Mouse (Mus musculus): Measurements from ENCODE around the gene Galc.

Gene Galc

DNA sequence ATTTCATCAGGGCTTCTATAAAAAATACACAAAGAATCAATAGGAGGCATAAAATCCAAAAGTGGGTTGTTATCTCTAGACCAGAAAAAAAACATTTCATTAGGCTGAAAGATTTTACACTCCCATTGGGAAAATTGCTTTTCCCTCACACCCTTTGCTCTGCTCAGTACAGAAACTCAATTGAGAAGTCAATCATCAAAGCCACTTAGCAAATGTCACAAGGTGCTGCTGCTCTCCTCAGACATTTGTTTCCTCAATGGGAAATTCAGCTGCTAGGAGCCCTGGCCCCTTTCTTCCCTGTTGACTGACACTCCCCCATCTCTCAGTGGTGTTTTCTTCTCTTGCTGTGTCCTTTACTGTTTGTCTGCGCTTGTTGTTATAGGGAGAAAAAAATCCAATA, 79.8 kb downstream of the Galc start:
- no peak for DNase-seq

DNA sequence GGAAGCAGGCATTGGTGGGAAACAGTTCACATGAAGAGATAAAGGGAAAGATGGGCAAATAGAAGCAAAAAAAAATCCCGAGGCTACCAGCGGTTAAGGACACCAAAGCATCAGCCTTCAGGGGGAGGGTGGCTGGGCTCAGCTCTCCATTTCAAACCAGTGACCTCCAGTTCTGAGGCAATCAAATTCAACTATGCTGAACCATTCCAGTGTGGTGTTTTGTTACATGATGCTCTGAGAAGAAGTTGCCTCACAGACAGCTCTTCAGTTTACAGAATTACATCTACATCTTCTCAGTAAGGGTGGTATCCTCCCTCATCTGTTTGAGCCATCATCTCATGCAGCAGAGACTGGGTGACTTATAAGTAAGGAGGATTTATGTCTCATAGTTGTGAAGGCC, 82.6 kb downstream of the Galc start:
- no peak for DNase-seq

DNA sequence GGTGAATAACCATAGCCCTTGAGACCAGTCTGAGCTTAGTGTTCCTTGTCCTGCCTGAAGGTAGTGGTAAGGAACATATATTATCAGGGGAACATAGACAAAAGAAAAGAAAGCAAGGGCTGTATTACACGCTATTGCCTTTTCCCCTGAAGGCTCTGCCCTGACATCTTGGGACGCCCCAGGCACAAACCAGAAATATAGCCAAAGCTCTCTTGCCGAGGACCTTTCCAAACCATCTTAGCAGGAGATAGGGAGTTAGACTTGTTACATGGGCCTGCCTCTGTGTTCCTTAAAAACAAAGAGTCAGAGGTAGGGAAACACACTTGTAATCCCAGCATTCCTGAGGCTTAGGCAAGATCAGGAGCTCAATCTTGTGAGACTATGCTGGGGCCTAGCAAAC, 97.4 kb downstream of the Galc start:
- no peak for DNase-seq

DNA sequence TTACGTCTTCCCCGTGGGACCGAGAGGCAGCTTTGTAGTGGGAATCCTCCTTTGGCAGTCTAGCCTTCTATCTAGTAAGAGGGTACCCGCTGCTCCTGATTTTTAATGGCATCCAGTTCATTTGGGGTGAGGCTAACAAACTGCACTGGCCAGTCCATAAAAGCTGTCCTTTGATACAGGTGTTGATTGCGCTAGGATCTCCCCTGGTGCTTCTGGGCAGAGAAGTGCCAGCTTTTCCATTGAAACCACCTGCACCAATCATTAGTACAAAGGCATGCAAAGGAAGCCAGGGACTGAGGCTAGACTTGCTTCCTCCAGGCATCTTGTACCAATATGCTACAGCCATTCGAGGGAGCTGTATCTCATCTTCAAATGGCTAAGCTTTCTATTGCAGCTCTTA, 98.4 kb downstream of the Galc start:
- DNase-seq = no peak

Measured in cerebellum, adult 11 months (tissue).